Mouse (Mus musculus) limb, embryonic 14.5 days (tissue): ENCODE measurements around the gene Zic2. TPM values are rescaled to one million over a fixed set of nuclear protein-coding genes. Genes with fewer than 3 reads are reported as not detected.

Source experiments
- ATAC-seq: fragments of 200-750 bp; cut with Nextera tagmentation; 2 replicates; pipeline ENCODE4 v1.8.0; 2017; ENCODE audit warnings: low read depth, moderate number of reproducible peaks, moderate TSS enrichment; ENCODE audit not compliant: low FRiP score
- DNase-seq: peaks from one replicate; pipeline ENCODE4 v3.0.0-alpha.2; 2015; ENCODE audit warnings: low spot score
- H3K27ac ChIP-seq: fragments of 300-500 bp; sonication (generic); replicated peaks from 2 replicates; pipeline ENCODE4 v1.5.1; 2014; ENCODE audit warnings: low read depth, mild to moderate bottlenecking, low read length, moderate library complexity, mixed read lengths
- H3K27me3 ChIP-seq: fragments of 300-500 bp; sonication (generic); 2 replicates; pipeline ENCODE4 v1.6.1; 2014; ENCODE audit warnings: low read length, mixed read lengths; ENCODE audit not compliant: control insufficient read depth, insufficient read depth
- H3K36me3 ChIP-seq: fragments of 300-500 bp; sonication (generic); 2 replicates; pipeline ENCODE4 v1.6.1; 2014; ENCODE audit warnings: mild to moderate bottlenecking, low read length, moderate library complexity, mixed read lengths; ENCODE audit not compliant: control insufficient read depth, insufficient read depth
- H3K4me1 ChIP-seq: fragments of 300-500 bp; sonication (generic); 2 replicates; pipeline ENCODE4 v1.6.1; 2014; ENCODE audit warnings: antibody characterized with exemption, low read length, mixed read lengths; ENCODE audit not compliant: control insufficient read depth, insufficient read depth
- H3K4me2 ChIP-seq: fragments of 300-500 bp; sonication (generic); replicated peaks from 2 replicates; pipeline ENCODE4 v1.6.1; 2014; ENCODE audit warnings: low read depth, mild to moderate bottlenecking, low read length, moderate library complexity; ENCODE audit not compliant: severe bottlenecking
- H3K4me3 ChIP-seq: fragments of 300-500 bp; sonication (generic); replicated peaks from 2 replicates; pipeline ENCODE4 v1.5.1; 2014; ENCODE audit warnings: low read length
- H3K9ac ChIP-seq: fragments of 300-500 bp; sonication (generic); 2 replicates; pipeline ENCODE4 v1.6.1; 2014; ENCODE audit warnings: mild to moderate bottlenecking, low read depth, low read length, moderate library complexity; ENCODE audit not compliant: severe bottlenecking
- H3K9me3 ChIP-seq: fragments of 300-500 bp; sonication (generic); 2 replicates; pipeline ENCODE4 v1.6.1; 2016; ENCODE audit warnings: low read length; ENCODE audit not compliant: control insufficient read depth
- POLR2A ChIP-seq: fragments of 200-500 bp; IDR thresholded peaks from 2 replicates; pipeline ENCODE4 v1.8.0; 2012; ENCODE audit warnings: inconsistent platforms, mild to moderate bottlenecking, moderate library complexity, borderline replicate concordance; ENCODE audit not compliant: insufficient read depth, insufficient read length; ENCODE audit errors: extremely low read depth
- WGBS: fragments of 180-500 bp; shearing (Covaris S2); extraction: QIAGEN DNeasy Blood & Tissue Kit; methylation state at CpG from one replicate; pipeline ENCODE4 v1.1.7; 2014; 5-methylcytosine and 5-hydroxymethylcytosine counted together
- polyA plus RNA-seq, 2 experiments: library from polyadenylated mRNA; depleted of rRNA in 1 of 2; stranded (reverse) in 1 of 2; unstranded in 1 of 2; fragments of >200 nt; fragmentation: Nextera tagmentation in 1 of 2; extraction: Ambion mirVana in 1 of 2; gene quantifications; 2 replicates each; pipeline versions ENCODE4 v1.2.1 to v1.2.3; 2012 to 2014

Zic2 gene
- polyA plus RNA-seq, 2 experiments = 0.80 to 4.0 TPM

- no peak overlapping the region for H3K4me2 ChIP-seq
Measured at GRCm38 (mm10) chr14:122487366-122487765, 12.1 kb downstream of the Zic2 start.

GRCm38 (mm10) chr14:122489041-122489440 lies 13.8 kb downstream of the Zic2 start:
- Histone ChIP-seq H3K9me3 (no peaks in the 10 kb centered on the region), H3K4me2 (no peak overlapping the region; the same call in 1 of the 2 replicates), H3K27ac (no peak overlapping the region), H3K4me1 (peaks cover 6% of the 10 kb centered on the region; the same call in 1 of the 2 replicates), H3K27me3 (peaks cover 71% of the 10 kb centered on the region), H3K4me3 (no peak overlapping the region), H3K36me3 (no peaks in the 10 kb centered on the region), H3K9ac (no peak overlapping the region)
- WGBS = 5% methylated on average over 5 of the region's 5 CpGs
- no peak for TF ChIP-seq POLR2A
- DNase-seq (no peak), ATAC-seq (no peak)

More at GRCm38 (mm10) chr14:122487366-122487765, 12.1 kb downstream of the Zic2 start:
- peaks cover 81% of the 10 kb centered on the region for H3K27me3 ChIP-seq
- no peak overlapping the region for H3K9ac ChIP-seq
- H3K27ac ChIP-seq = no peak overlapping the region
- DNase-seq = no peak
- 18% methylated on average over 5 of the region's 5 CpGs for WGBS
- H3K4me3 ChIP-seq = no peak overlapping the region
- no peaks in the 10 kb centered on the region for H3K36me3 ChIP-seq
- ATAC-seq = no peak
- no peak for TF ChIP-seq POLR2A
- peaks cover 6% of the 10 kb centered on the region; the same call in 1 of the 2 replicates for H3K4me1 ChIP-seq
- no peaks in the 10 kb centered on the region for H3K9me3 ChIP-seq

- Histone ChIP-seq H3K4me2 (peak overlapping the region; percentile 52; the same call in 1 of the 2 replicates), H3K4me1 (peaks cover 6% of the 10 kb centered on the region; the same call in 1 of the 2 replicates), H3K9me3 (no peaks in the 10 kb centered on the region), H3K36me3 (no peaks in the 10 kb centered on the region), H3K27ac (no peak overlapping the region), H3K4me3 (peak overlapping the region; percentile 35), H3K9ac (no peak overlapping the region), H3K27me3 (peaks cover 63% of the 10 kb centered on the region)
- TF ChIP-seq POLR2A = no peak
- 6% methylated on average over 12 of the region's 12 CpGs for WGBS
- DNase-seq (peak; percentile 23), ATAC-seq (no peak)
Measured at GRCm38 (mm10) chr14:122489686-122490414, 14.6 kb downstream of the Zic2 start.

- peaks cover 6% of the 10 kb centered on the region; the same call in 1 of the 2 replicates for H3K4me1 ChIP-seq
- 1% methylated on average over 51 of the region's 51 CpGs for WGBS
- H3K27me3 ChIP-seq = peaks cover 54% of the 10 kb centered on the region
- no peaks in the 10 kb centered on the region for H3K9me3 ChIP-seq
- H3K4me2 ChIP-seq = peak within 1 kb of the TSS; percentile 52
- H3K4me3 ChIP-seq = peak within 1 kb of the TSS; percentile 35
- H3K9ac ChIP-seq = 0 out of 2 replicates have a peak within 1 kb of the TSS, but pooled peaks have one; percentile 31
- DNase-seq (no peak), ATAC-seq (no peak)
- H3K27ac ChIP-seq = no peak within 1 kb of the TSS
- no peaks in the 10 kb centered on the region for H3K36me3 ChIP-seq
- TF ChIP-seq POLR2A = no peak
Measured at GRCm38 (mm10) chr14:122490441-122491328, 15.4 kb downstream of the Zic2 start, which contains the start of gene Gm10837. Gm10837 (plus strand) TSS chr14:122490586.

- peaks cover 47% of the 10 kb centered on the region for H3K27me3 ChIP-seq
- no peaks in the 10 kb centered on the region for H3K36me3 ChIP-seq
- no peak for TF ChIP-seq POLR2A
- ATAC-seq (no peak), DNase-seq (no peak)
- H3K4me2 ChIP-seq = no peak overlapping the region
- H3K9me3 ChIP-seq = no peaks in the 10 kb centered on the region
- whole genome bisulfite sequencing = 59% methylated on average over 6 of the region's 6 CpGs
- H3K9ac ChIP-seq = no peak overlapping the region
- H3K27ac ChIP-seq = no peak overlapping the region
- no peak overlapping the region for H3K4me3 ChIP-seq
- H3K4me1 ChIP-seq = peaks cover 6% of the 10 kb centered on the region; the same call in 1 of the 2 replicates
Measured at GRCm38 (mm10) chr14:122491521-122491920, 16.3 kb downstream of the Zic2 start.
